Mouse (Mus musculus) stomach, postnatal 0 days (tissue): ENCODE measurements at regions not wholly inside any gene's neighbourhood (a gene's known extent, or its start where the extent isn't known, plus 50 kb on each side); places are given as distances from the start of the nearest gene placed in this dataset.

Source experiments
- CTCF ChIP-seq: IDR thresholded peaks from 2 replicates; pipeline ENCODE4 v1.5.1; 2016; ENCODE audit warnings: antibody characterized with exemption, low read depth, mild to moderate bottlenecking, moderate library complexity
- EP300 ChIP-seq: optimal IDR thresholded peaks from 2 replicates; pipeline ENCODE3; 2016; ENCODE audit warnings: antibody characterized with exemption

GRCm38 (mm10) chr9:35338858-35339257, 71.2 kb downstream of the Rpusd4 start:
- TF ChIP-seq EP300 = no peak
- no peak for TF ChIP-seq CTCF
